Mouse (Mus musculus) hindbrain, embryonic 14.5 days (tissue): ENCODE results near the gene Zfp740. TPM values are rescaled to one million over a fixed set of nuclear protein-coding genes. Genes with fewer than 3 reads are reported as not detected.

ENCODE experiments used
- ATAC-seq: fragments of 200-750 bp; cut with Nextera tagmentation; 2 replicates; pipeline ENCODE4 v1.8.0; 2017; ENCODE audit warnings: moderate number of reproducible peaks, mild to moderate bottlenecking, moderate TSS enrichment, moderate library complexity; ENCODE audit not compliant: low FRiP score
- DNase-seq: peaks from one replicate; pipeline ENCODE4 v3.0.0-alpha.2; 2015; ENCODE audit warnings: low spot score
- H3K27ac ChIP-seq: fragments of 300-500 bp; sonication (generic); 2 replicates; pipeline ENCODE4 v1.5.1; 2014; ENCODE audit warnings: mild to moderate bottlenecking, moderate library complexity
- H3K27me3 ChIP-seq: fragments of 300-500 bp; sonication (generic); 2 replicates; pipeline ENCODE4 v1.6.1; 2014; ENCODE audit warnings: mild to moderate bottlenecking, low read length, mixed read lengths; ENCODE audit not compliant: control insufficient read depth, insufficient read depth
- H3K36me3 ChIP-seq: fragments of 300-500 bp; sonication (generic); replicated peaks from 2 replicates; pipeline ENCODE4 v1.6.1; 2014; ENCODE audit not compliant: control insufficient read depth, insufficient read depth
- H3K4me1 ChIP-seq: fragments of 300-500 bp; sonication (generic); replicated peaks from 2 replicates; pipeline ENCODE4 v1.6.1; 2014; ENCODE audit warnings: antibody characterized with exemption, low read length, mixed read lengths; ENCODE audit not compliant: control insufficient read depth, insufficient read depth
- H3K4me2 ChIP-seq: fragments of 300-500 bp; sonication (generic); replicated peaks from 2 replicates; pipeline ENCODE4 v1.6.1; 2014; ENCODE audit warnings: mild to moderate bottlenecking, moderate library complexity
- H3K4me3 ChIP-seq: fragments of 300-500 bp; sonication (generic); replicated peaks from 2 replicates; pipeline ENCODE4 v1.5.1; 2014; ENCODE audit warnings: mild to moderate bottlenecking, low read length
- H3K9ac ChIP-seq: fragments of 300-500 bp; sonication (generic); 2 replicates; pipeline ENCODE4 v1.6.1; 2014
- H3K9me3 ChIP-seq: fragments of 300-500 bp; sonication (generic); 2 replicates; pipeline ENCODE4 v1.6.1; 2016; ENCODE audit warnings: low read length; ENCODE audit not compliant: control insufficient read depth
- WGBS: fragments of 180-500 bp; shearing (Covaris S2); extraction: QIAGEN DNeasy Blood & Tissue Kit; methylation state at CpG from one replicate; pipeline ENCODE4 v1.1.7; 2014; 5-methylcytosine and 5-hydroxymethylcytosine counted together
- polyA plus RNA-seq: library from polyadenylated mRNA; unstranded; fragments of >200 nt; fragmentation: Nextera tagmentation; extraction: Ambion mirVana; gene quantifications from 2 replicates; pipeline ENCODE4 v1.2.1, GENCODE M21; 2014

Gene Zfp740
- polyA plus RNA-seq, 1 experiment from 2014 or later: 45.4 TPM

DNA sequence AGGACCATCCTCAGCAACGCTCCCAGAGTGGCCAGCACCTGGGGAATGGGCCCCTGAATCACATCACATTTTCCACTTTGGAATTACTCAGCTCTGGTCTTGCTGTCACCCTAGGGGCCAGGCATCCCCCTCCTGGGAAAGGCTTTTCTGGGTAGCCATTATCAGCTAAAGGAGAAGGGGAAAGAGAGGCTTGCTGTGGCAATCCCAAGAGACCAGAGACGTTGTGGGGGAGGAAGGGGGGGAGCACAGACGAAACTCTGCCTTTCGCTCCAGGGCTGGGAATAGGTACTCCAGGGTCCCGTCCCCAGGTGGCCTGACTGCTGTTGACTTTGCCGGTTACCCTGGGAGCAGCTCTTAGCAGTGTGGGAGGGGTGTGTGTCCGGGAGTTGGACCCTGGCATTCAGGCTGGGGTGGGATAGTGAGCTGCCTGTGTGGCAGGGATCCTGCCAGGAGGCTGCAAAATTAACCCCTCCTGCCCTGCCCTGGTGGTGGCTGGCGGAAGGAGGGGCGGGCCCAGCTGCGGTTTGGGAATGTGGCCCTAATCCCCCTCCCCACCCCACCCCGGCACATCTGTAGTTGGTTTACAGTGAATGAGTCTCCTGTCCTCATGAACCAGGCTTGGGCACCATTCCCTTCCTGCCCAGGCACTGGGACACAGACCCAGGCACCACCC, 55.7 kb downstream of the Zfp740 start:
- H3K4me1 ChIP-seq: 0 out of 2 replicates have a peak, but pooled peaks cover 3% of the 10 kb centered on the region
- no peak overlapping the region for H3K27ac ChIP-seq
- ATAC-seq (no peak), DNase-seq (no peak)
- H3K36me3 ChIP-seq: no peaks in the 10 kb centered on the region
- H3K27me3 ChIP-seq: peaks cover 43% of the 10 kb centered on the region
- no peak overlapping the region for H3K4me3 ChIP-seq
- H3K4me2 ChIP-seq: no peak overlapping the region
- H3K9ac ChIP-seq: no peak overlapping the region
- no peaks in the 10 kb centered on the region for H3K9me3 ChIP-seq
- WGBS: 14% methylated on average over 11 of the region's 11 CpGs

DNA sequence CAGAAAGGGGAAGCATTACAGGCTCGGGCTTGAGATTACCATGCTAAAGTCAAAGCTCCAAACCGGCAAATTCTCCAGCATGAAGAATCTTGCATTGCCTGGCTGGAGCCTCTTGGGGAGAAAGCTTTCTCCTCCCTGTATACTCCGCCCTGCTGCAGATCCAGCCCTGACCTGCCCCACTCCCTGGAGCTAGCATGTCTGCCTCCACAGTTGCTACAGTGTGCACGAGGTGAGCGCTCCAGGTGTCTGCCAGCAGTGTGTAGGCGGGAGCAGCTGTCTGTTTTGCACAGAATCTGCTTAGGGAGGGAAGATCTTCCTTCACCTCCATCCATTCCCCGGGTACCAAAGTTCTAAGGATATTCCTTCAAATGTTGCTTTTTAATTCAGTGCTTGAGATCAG, 59.5 kb downstream of the Zfp740 start:
- DNase-seq: no peak
- no peak for ATAC-seq
- 53% methylated on average over 7 of the region's 7 CpGs for whole genome bisulfite sequencing

DNA sequence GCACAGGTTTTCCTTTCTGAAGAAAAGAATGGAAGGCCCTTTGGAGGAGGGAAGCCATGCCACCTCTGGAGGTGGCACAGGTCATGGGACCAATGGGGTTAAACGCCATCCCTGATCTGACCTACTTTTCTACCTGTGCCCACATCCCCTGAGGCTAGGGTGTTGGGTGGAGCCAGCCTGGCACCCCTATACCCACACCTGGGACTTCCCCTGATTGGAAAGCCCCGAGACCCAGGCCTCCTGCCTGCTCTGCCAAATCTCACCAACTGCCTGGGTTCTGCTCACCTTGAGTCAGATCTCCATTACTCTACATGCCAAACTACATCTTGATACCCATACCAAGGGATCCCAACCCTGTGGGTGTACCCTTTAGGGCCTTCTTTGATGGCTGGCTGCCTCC, 60.0 kb downstream of the Zfp740 start:
- Histone ChIP-seq H3K36me3 (no peaks in the 10 kb centered on the region), H3K27ac (no peak overlapping the region), H3K9me3 (no peaks in the 10 kb centered on the region), H3K27me3 (peaks cover 12% of the 10 kb centered on the region), H3K9ac (no peak overlapping the region), H3K4me1 (0 out of 2 replicates have a peak, but pooled peaks cover 3% of the 10 kb centered on the region), H3K4me3 (no peak overlapping the region), H3K4me2 (no peak overlapping the region)
- 77% methylated on average over 2 of the region's 2 CpGs for WGBS
- no peak for DNase-seq
- ATAC-seq: no peak

More for the DNA sequence above, 59.5 kb downstream of the Zfp740 start:
- Histone ChIP-seq H3K27me3 (peaks cover 16% of the 10 kb centered on the region), H3K4me1 (0 out of 2 replicates have a peak, but pooled peaks cover 3% of the 10 kb centered on the region), H3K4me3 (no peak overlapping the region), H3K36me3 (no peaks in the 10 kb centered on the region), H3K9ac (no peak overlapping the region), H3K9me3 (no peaks in the 10 kb centered on the region), H3K27ac (no peak overlapping the region), H3K4me2 (no peak overlapping the region)

Other genes starting within 250 kb of the Zfp740 start
- 0.07 TPM in 1 of 2 replicates, not detected in the other for gene Krt78, start 249.0 kb upstream of the Zfp740 start, polyA plus RNA-seq
- gene Krt8, start 198.8 kb upstream of the Zfp740 start, polyA plus RNA-seq: 4.1 and 6.8 TPM in 2 replicates
- 8.6 and 15.7 TPM in 2 replicates for gene Krt18, start 175.1 kb upstream of the Zfp740 start, polyA plus RNA-seq
- 83.6 and 93.2 TPM in 2 replicates for gene Eif4b, start 129.5 kb upstream of the Zfp740 start, polyA plus RNA-seq
- 9.9 and 10.4 TPM in 2 replicates for gene Tns2, start 102.8 kb upstream of the Zfp740 start, polyA plus RNA-seq
- gene Spryd3, start 67.0 kb upstream of the Zfp740 start, polyA plus RNA-seq: 54.8 and 62.4 TPM in 2 replicates
- gene Igfbp6, start 58.9 kb upstream of the Zfp740 start, polyA plus RNA-seq: 1.8 and 1.9 TPM in 2 replicates
- gene Soat2, start 52.7 kb upstream of the Zfp740 start, polyA plus RNA-seq: 0.13 TPM in 1 of 2 replicates, not detected in the other
- gene Csad, start 1.5 kb downstream of the Zfp740 start, polyA plus RNA-seq: 27.5 and 33.3 TPM in 2 replicates
- 0.22 and 1.1 TPM in 2 replicates for gene Itgb7, start 28.7 kb downstream of the Zfp740 start, polyA plus RNA-seq
- 6.2 and 6.7 TPM in 2 replicates for gene Rarg, start 54.3 kb downstream of the Zfp740 start, polyA plus RNA-seq
- gene Gm9918, start 67.3 kb downstream of the Zfp740 start, polyA plus RNA-seq: not detected in 2 replicates
- gene Mfsd5, start 76.2 kb downstream of the Zfp740 start, polyA plus RNA-seq: 60.6 and 61.8 TPM in 2 replicates
- gene Espl1, start 93.0 kb downstream of the Zfp740 start, polyA plus RNA-seq: 6.8 and 7.0 TPM in 2 replicates
- 518 and 626 TPM in 2 replicates for gene Pfdn5, start 122.9 kb downstream of the Zfp740 start, polyA plus RNA-seq
- 77.4 and 78.4 TPM in 2 replicates for gene Myg1, start 128.5 kb downstream of the Zfp740 start, polyA plus RNA-seq
- gene Aaas, start 147.5 kb downstream of the Zfp740 start, polyA plus RNA-seq: 30.7 and 33.8 TPM in 2 replicates
- 0.64 and 0.82 TPM in 2 replicates for gene Sp7, start 163.9 kb downstream of the Zfp740 start, polyA plus RNA-seq
- 5.3 and 6.2 TPM in 2 replicates for gene Sp1, start 202.9 kb downstream of the Zfp740 start, polyA plus RNA-seq
- gene Amhr2, start 242.1 kb downstream of the Zfp740 start, polyA plus RNA-seq: 0.13 and 0.39 TPM in 2 replicates